Mouse (Mus musculus) testis, adult 2 months (tissue): ENCODE measurements around the gene Zfp580. TPM values are rescaled to one million over a fixed set of nuclear protein-coding genes. Genes with fewer than 3 reads are reported as not detected.

Experiments used
- H3K27ac ChIP-seq: fragments of 200-500 bp; 2 replicates; pipeline ENCODE4 v1.5.1; 2012; ENCODE audit warnings: low read depth, low read length; ENCODE audit not compliant: control insufficient read depth, insufficient read depth
- H3K27me3 ChIP-seq: fragments of 200-500 bp; 2 replicates; pipeline ENCODE4 v1.6.1; 2012; ENCODE audit warnings: mild to moderate bottlenecking, low read length, moderate library complexity; ENCODE audit not compliant: control insufficient read depth, insufficient read depth
- H3K36me3 ChIP-seq: fragments of 200-500 bp; 2 replicates; pipeline ENCODE4 v1.6.1; 2012; ENCODE audit warnings: mild to moderate bottlenecking, low read length; ENCODE audit not compliant: control insufficient read depth, insufficient read depth
- H3K4me1 ChIP-seq: fragments of 200-500 bp; 2 replicates; pipeline ENCODE4 v1.6.1; 2012; ENCODE audit warnings: low read length; ENCODE audit not compliant: control insufficient read depth, insufficient read depth
- H3K4me3 ChIP-seq: fragments of 200-500 bp; 2 replicates; pipeline ENCODE4 v1.5.1; 2012; ENCODE audit warnings: low read depth, mild to moderate bottlenecking, low read length, moderate library complexity, mixed read lengths; ENCODE audit not compliant: control insufficient read depth
- CTCF ChIP-seq: fragments of 200-500 bp; IDR thresholded peaks from 2 replicates; pipeline ENCODE4 v1.5.1; 2012; ENCODE audit warnings: low read depth, mild to moderate bottlenecking, inconsistent platforms, low read length, moderate library complexity; ENCODE audit not compliant: control insufficient read depth, insufficient read depth, insufficient replicate concordance
- POLR2A ChIP-seq: fragments of 200-500 bp; IDR thresholded peaks from 2 replicates; pipeline ENCODE4 v1.6.1; 2012; ENCODE audit warnings: low read depth, mild to moderate bottlenecking, inconsistent platforms, low read length, moderate library complexity; ENCODE audit not compliant: control insufficient read depth
- polyA plus RNA-seq: library from polyadenylated mRNA; depleted of rRNA; stranded (reverse); fragments of >200 nt; gene quantifications from 2 replicates; pipeline ENCODE4 v1.2.3, GENCODE M21; 2012; rRNA removed

The Zfp580 gene
- polyA plus RNA-seq, 1 experiment, result 9.4 TPM

- Histone ChIP-seq H3K4me3 (no peak overlapping the region), H3K27ac (no peak overlapping the region), H3K36me3 (no peaks in the 10 kb centered on the region; the same call in 1 of the 2 replicates), H3K4me1 (no peaks in the 10 kb centered on the region), H3K27me3 (no peaks in the 10 kb centered on the region)
- TF ChIP-seq CTCF, result no peak
- TF ChIP-seq POLR2A, result no peak
Measured at GRCm38 (mm10) chr7:5098769-5099168, 47.4 kb downstream of the Zfp580 start.

GRCm38 (mm10) chr7:5099796-5100195, 48.5 kb downstream of the Zfp580 start:
- H3K27me3 ChIP-seq, result no peaks in the 10 kb centered on the region
- H3K4me3 ChIP-seq, result no peak overlapping the region
- no peaks in the 10 kb centered on the region for H3K4me1 ChIP-seq
- no peaks in the 10 kb centered on the region for H3K36me3 ChIP-seq
- H3K27ac ChIP-seq, result no peak overlapping the region
- TF ChIP-seq CTCF (no peak), POLR2A (no peak)

DNA sequence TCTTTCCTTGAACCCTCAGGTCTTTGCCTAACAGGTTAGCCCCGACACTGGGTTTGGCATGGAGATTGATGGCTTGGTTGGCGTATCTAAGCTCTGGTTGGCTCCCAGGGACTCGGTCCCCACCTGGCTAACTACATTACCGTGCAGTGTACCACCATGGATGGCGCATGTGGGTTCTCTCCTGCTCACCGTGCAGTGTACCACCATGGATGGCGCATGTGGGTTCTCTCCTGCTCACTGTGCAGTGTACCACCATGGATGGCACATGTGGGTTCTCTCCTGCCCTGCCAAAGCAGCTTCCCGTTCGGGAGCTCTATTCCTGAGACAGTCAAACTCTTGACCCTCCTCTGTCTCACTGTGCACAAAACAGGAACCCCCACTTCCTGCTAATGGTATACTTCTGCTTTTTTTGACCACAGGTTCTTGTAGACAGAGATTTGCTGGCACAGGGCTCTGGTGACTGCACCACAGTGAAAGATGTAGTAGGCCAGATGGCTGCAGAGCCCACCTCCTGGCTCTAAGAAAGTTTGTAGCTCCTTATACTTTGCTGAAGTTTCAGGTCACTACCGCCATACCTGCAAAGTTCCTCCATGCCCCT, 49.8 kb downstream of the Zfp580 start:
- no peak overlapping the region for H3K27ac ChIP-seq
- H3K27me3 ChIP-seq, result no peaks in the 10 kb centered on the region
- TF ChIP-seq POLR2A, result no peak
- TF ChIP-seq CTCF, result no peak
- no peaks in the 10 kb centered on the region for H3K4me1 ChIP-seq
- H3K4me3 ChIP-seq, result no peak overlapping the region
- no peaks in the 10 kb centered on the region for H3K36me3 ChIP-seq

DNA sequence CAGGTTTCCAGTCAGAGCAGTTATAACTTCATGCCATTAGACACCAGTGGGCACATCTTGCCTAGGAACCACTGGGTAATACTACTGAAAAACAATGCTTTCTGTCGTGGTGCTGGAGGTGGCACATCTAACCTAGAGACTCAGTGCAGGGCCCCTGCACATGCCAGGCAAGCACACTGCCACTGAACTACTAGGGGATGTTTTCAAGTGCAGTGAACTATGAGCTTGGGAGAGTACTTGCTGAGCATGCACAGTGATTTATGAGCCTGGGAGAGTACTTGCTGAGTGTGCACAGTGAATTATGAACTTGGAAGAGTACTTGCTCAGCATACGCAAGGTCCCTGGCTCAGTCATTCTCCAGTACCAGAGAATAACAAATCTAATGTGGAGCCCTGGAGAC, 51.2 kb downstream of the Zfp580 start:
- TF ChIP-seq CTCF, result no peak
- TF ChIP-seq POLR2A, result no peak
- no peaks in the 10 kb centered on the region for H3K27me3 ChIP-seq
- H3K4me1 ChIP-seq, result no peaks in the 10 kb centered on the region

More for the DNA sequence above, 51.2 kb downstream of the Zfp580 start:
- no peak overlapping the region for H3K27ac ChIP-seq
- H3K36me3 ChIP-seq, result no peaks in the 10 kb centered on the region
- no peak overlapping the region for H3K4me3 ChIP-seq

Other genes with a start within 250 kb of the Zfp580 start
- gene Ube2s, start 238.9 kb upstream of the Zfp580 start, polyA plus RNA-seq, result 1,069 and 1,189 TPM in 2 replicates
- 21.8 and 24.8 TPM in 2 replicates for gene Shisa7, start 206.8 kb upstream of the Zfp580 start, polyA plus RNA-seq
- 4.9 and 6.5 TPM in 2 replicates for gene Isoc2b, start 181.3 kb upstream of the Zfp580 start, polyA plus RNA-seq
- 20.2 and 20.9 TPM in 2 replicates for gene Isoc2a, start 174.4 kb upstream of the Zfp580 start, polyA plus RNA-seq
- gene Gm36210, start 145.0 kb upstream of the Zfp580 start, polyA plus RNA-seq, result 0.65 and 0.79 TPM in 2 replicates
- 8.8 and 10.5 TPM in 2 replicates for gene Zfp628, start 136.3 kb upstream of the Zfp580 start, polyA plus RNA-seq
- 3.7 and 4.8 TPM in 2 replicates for gene Nat14, start 129.5 kb upstream of the Zfp580 start, polyA plus RNA-seq
- 0.94 and 1.9 TPM in 2 replicates for gene Ssc5d, start 125.8 kb upstream of the Zfp580 start, polyA plus RNA-seq
- 0.04 and 0.17 TPM in 2 replicates for gene Sbk2, start 87.1 kb upstream of the Zfp580 start, polyA plus RNA-seq
- 0.23 and 0.27 TPM in 2 replicates for gene Sbk3, start 80.4 kb upstream of the Zfp580 start, polyA plus RNA-seq
- 7.6 and 9.1 TPM in 2 replicates for gene Zfp579, start 55.4 kb upstream of the Zfp580 start, polyA plus RNA-seq
- gene Zfp524, start 37.1 kb upstream of the Zfp580 start, polyA plus RNA-seq, result 11.2 and 12.5 TPM in 2 replicates
- 36.1 and 37.2 TPM in 2 replicates for gene Fiz1, start 36.8 kb upstream of the Zfp580 start, polyA plus RNA-seq
- not detected in 2 replicates for gene Gm44973, start 36.0 kb upstream of the Zfp580 start, polyA plus RNA-seq
- 18.3 and 18.7 TPM in 2 replicates for gene Zfp865, start 31.2 kb upstream of the Zfp580 start, polyA plus RNA-seq
- gene Ccdc106, start 31.0 kb upstream of the Zfp580 start, polyA plus RNA-seq, result 7.9 and 9.2 TPM in 2 replicates
- not detected in 2 replicates for gene 4632433K11Rik, start 17.4 kb upstream of the Zfp580 start, polyA plus RNA-seq
- gene Zfp784, start 13.1 kb upstream of the Zfp580 start, polyA plus RNA-seq, result 4.3 and 5.2 TPM in 2 replicates
- 85.7 and 88.5 TPM in 2 replicates for gene U2af2, start 10.6 kb downstream of the Zfp580 start, polyA plus RNA-seq
- gene Epn1, start 28.7 kb downstream of the Zfp580 start, polyA plus RNA-seq, result 91.7 and 103 TPM in 2 replicates
- 0.07 TPM in 1 of 2 replicates, not detected in the other for gene Rfpl4, start 65.4 kb downstream of the Zfp580 start, polyA plus RNA-seq
- gene Rasl2-9, start 74.4 kb downstream of the Zfp580 start, polyA plus RNA-seq, result 142 and 148 TPM in 2 replicates
- gene Vmn1r55, start 98.1 kb downstream of the Zfp580 start, polyA plus RNA-seq, result not detected in 2 replicates
- gene Vmn1r56, start 145.2 kb downstream of the Zfp580 start, polyA plus RNA-seq, result not detected in 2 replicates
- gene Vmn1r57, start 167.0 kb downstream of the Zfp580 start, polyA plus RNA-seq, result not detected in 2 replicates